Mouse (Mus musculus): ENCODE measurements around the gene Vps13a. TPM values are rescaled to one million over a fixed set of nuclear protein-coding genes. Genes with fewer than 3 reads are reported as not detected.
"Not testable (repeated sequence)": the region's sequence is repeated elsewhere in the genome, so short reads cannot be mapped to it uniquely, and the experiment has no call there.

Gene Vps13a
- polyA plus RNA-seq, 1 experiment from 2014 or later, result 7.9 TPM

DNA sequence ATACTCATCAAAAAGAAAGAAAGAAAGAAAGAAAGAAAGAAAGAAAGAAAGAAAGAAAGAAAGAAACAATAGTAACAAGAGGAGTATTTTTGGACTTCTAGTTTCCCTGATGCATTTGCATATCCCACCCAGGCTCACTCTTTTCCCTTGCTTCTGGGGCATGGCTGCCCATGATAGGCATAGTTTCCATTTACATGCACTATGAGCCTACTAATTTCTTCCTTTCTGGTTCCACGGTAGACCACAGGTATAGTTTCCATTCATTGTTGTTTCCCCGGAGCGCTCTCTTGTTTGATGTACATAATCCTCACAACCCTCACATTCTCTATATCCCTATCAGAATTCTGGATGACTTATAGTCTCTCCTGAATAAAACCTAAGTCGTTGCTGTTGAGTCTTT, 9.2 kb upstream of the Vps13a start:
- 83% methylated on average over 4 of the region's 4 CpGs for WGBS
- Histone ChIP-seq H3K27me3 (0 out of 2 replicates have a peak, but pooled peaks cover 4% of the 10 kb centered on the region), H3K4me3 (replicated peaks) (no peak overlapping the region), H3K36me3 (no peaks in the 10 kb centered on the region), H3K4me1 (replicated peaks) (no peaks in the 10 kb centered on the region), H3K27ac (no peak overlapping the region), H3K9ac (replicated peaks) (no peak overlapping the region), H3K4me2 (no peak overlapping the region), H3K9me3 (peaks cover 9% of the 10 kb centered on the region)
- ATAC-seq (ENCODE audit: insufficient number of reproducible peaks, insufficient read depth, low FRiP score, low TSS enrichment, low read depth), result no peak

- Histone ChIP-seq H3K4me1 (replicated peaks) (peaks cover 1% of the 10 kb centered on the region; the same call in 1 of the 2 replicates), H3K36me3 (no peaks in the 10 kb centered on the region), H3K27me3 (peaks cover 19% of the 10 kb centered on the region), H3K27ac (no peak overlapping the region), H3K4me3 (replicated peaks) (no peak overlapping the region), H3K9ac (replicated peaks) (no peak overlapping the region), H3K4me2 (no peak overlapping the region), H3K9me3 (no peaks in the 10 kb centered on the region)
- WGBS, result 27% methylated on average over 3 of the region's 3 CpGs
- ATAC-seq (ENCODE audit: insufficient number of reproducible peaks, insufficient read depth, low FRiP score, low TSS enrichment, low read depth), result no peak
Measured at GRCm38 (mm10) chr19:16784879-16785278, 4.1 kb upstream of the Vps13a start.

DNA sequence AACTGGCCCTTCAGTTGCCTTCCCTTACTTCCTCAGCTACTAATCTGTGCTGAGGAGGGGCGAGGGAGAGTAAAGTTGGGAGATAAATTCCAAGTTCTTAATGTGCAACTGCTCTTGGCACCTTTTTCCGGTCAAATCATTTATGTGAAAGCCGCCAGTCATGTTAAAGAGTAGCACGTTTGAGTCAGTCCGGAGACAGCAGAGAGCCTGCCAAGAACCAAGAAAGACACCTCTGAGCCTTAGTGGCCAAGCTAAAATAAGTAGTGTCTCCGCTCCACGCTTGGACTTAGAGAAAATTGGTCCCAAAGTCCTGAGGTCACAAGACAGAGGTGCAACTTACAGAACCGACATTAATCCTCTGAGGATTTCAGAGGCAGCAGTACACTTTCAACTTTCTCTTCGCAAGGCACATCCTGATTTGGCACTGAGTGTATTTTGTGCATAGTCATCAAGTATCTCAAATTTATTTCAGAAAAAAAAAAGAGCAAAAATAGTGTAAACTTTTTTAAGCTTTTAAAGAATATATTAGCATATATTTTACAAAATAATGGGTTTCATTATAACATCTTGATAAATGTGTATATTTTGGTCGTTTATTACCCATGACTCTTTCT, 780 bp upstream of the Vps13a start:
- H3K27me3 ChIP-seq, result peaks cover 22% of the 10 kb centered on the region
- H3K9ac ChIP-seq (replicated peaks), result peak overlapping the region; percentile 50; the same call in 1 of the 2 replicates
- H3K36me3 ChIP-seq, result no peaks in the 10 kb centered on the region
- peak overlapping the region; percentile 98 for H3K4me2 ChIP-seq
- H3K9me3 ChIP-seq, result no peaks in the 10 kb centered on the region
- no peak; the same call in 1 of the 2 replicates for ATAC-seq (ENCODE audit: insufficient number of reproducible peaks, insufficient read depth, low FRiP score, low TSS enrichment, low read depth)
- WGBS, result 18% methylated on average over 10 of the region's 10 CpGs
- peak overlapping the region; percentile 69 for H3K4me3 ChIP-seq (replicated peaks)
- H3K27ac ChIP-seq, result no peak overlapping the region
- H3K4me1 ChIP-seq (replicated peaks), result peaks cover 3% of the 10 kb centered on the region; the same call in 1 of the 2 replicates

DNA sequence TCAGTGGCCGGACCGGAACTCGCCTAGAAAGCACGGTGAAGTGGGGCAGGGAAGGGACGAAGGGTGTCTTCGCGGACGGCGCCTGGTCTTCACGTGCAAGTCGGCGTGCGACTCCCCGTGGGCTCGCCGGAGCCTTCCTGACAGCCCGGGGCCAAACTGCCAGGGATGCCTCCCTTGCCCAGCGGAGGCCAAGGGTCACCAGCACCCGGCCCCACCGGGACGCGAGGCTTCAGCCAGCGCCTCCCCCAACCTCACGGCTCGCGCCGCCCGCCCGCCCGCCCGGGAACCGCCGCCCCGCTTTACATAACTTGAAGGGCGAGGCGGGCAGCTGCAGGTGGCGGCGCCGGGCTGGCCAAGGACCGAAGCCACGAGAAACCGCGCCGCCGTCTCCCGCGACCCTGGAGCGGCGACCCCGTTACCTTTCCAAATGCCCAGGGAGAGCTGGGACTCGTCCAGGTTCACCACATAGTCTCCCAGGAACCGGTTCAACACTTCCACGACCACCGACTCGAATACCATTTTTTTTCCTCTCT, 416 bp downstream of the Vps13a start:
- ATAC-seq (ENCODE audit: insufficient number of reproducible peaks, insufficient read depth, low FRiP score, low TSS enrichment, low read depth), result peak; percentile 67
- no peaks in the 10 kb centered on the region for H3K9me3 ChIP-seq
- H3K36me3 ChIP-seq, result no peaks in the 10 kb centered on the region
- H3K9ac ChIP-seq (replicated peaks), result peak overlapping the region; percentile 69
- under 1% methylated on average over 55 of the region's 55 CpGs for WGBS
- H3K27ac ChIP-seq, result no peak overlapping the region
- H3K4me2 ChIP-seq, result peak overlapping the region; percentile 98
- peaks cover 3% of the 10 kb centered on the region; the same call in 1 of the 2 replicates for H3K4me1 ChIP-seq (replicated peaks)
- H3K27me3 ChIP-seq, result peaks cover 22% of the 10 kb centered on the region
- peak overlapping the region; percentile 69 for H3K4me3 ChIP-seq (replicated peaks)

DNA sequence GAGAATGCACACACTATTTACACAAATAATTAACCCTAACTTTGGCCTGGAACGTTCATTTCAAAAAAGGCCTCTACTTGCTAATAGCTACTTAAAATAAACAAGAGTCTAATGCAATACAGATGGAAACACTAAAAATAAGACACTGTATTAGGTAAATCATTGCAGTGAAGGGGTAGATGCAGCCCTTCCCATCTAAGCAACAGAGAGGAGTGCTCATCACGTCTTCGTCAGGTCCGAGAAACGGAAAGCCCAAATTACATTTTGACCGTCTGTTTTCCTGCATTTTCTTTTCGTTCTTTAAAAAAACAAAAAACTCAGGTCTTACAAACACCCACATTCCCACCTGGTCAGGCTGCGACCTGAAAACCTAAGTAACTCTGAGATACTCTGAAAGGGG, 947 bp downstream of the Vps13a start:
- peak overlapping the region; percentile 69 for H3K4me3 ChIP-seq (replicated peaks)
- H3K9ac ChIP-seq (replicated peaks), result peak overlapping the region; percentile 69
- no peak overlapping the region for H3K27ac ChIP-seq
- H3K4me2 ChIP-seq, result peak overlapping the region; percentile 98
- no peaks in the 10 kb centered on the region for H3K9me3 ChIP-seq
- peaks cover 22% of the 10 kb centered on the region for H3K27me3 ChIP-seq
- 7% methylated on average over 8 of the region's 8 CpGs for WGBS
- no peak for ATAC-seq (ENCODE audit: insufficient number of reproducible peaks, insufficient read depth, low FRiP score, low TSS enrichment, low read depth)
- H3K4me1 ChIP-seq (replicated peaks), result peaks cover 3% of the 10 kb centered on the region; the same call in 1 of the 2 replicates
- H3K36me3 ChIP-seq, result no peaks in the 10 kb centered on the region

- H3K27ac ChIP-seq, result no peak overlapping the region
- WGBS, result 71% methylated on average over 5 of the region's 5 CpGs
Measured at GRCm38 (mm10) chr19:16779281-16779680, 1.5 kb downstream of the Vps13a start.

GRCm38 (mm10) chr19:16778578-16778977, 2.2 kb downstream of the Vps13a start:
- 73% methylated on average over 6 of the region's 6 CpGs for WGBS
- Histone ChIP-seq H3K9ac (replicated peaks) (no peak overlapping the region), H3K36me3 (no peaks in the 10 kb centered on the region), H3K4me2 (no peak overlapping the region), H3K4me1 (replicated peaks) (peaks cover 3% of the 10 kb centered on the region; the same call in 1 of the 2 replicates), H3K27ac (no peak overlapping the region), H3K9me3 (no peaks in the 10 kb centered on the region), H3K4me3 (replicated peaks) (no peak overlapping the region), H3K27me3 (peaks cover 22% of the 10 kb centered on the region)
- ATAC-seq (ENCODE audit: insufficient number of reproducible peaks, insufficient read depth, low FRiP score, low TSS enrichment, low read depth), result no peak

More at GRCm38 (mm10) chr19:16779281-16779680, 1.5 kb downstream of the Vps13a start:
- H3K9ac ChIP-seq (replicated peaks), result no peak overlapping the region
- no peak overlapping the region for H3K4me2 ChIP-seq
- peaks cover 3% of the 10 kb centered on the region; the same call in 1 of the 2 replicates for H3K4me1 ChIP-seq (replicated peaks)
- H3K4me3 ChIP-seq (replicated peaks), result no peak overlapping the region
- H3K27me3 ChIP-seq, result peaks cover 22% of the 10 kb centered on the region
- H3K36me3 ChIP-seq, result no peaks in the 10 kb centered on the region
- ATAC-seq (ENCODE audit: insufficient number of reproducible peaks, insufficient read depth, low FRiP score, low TSS enrichment, low read depth), result no peak
- H3K9me3 ChIP-seq, result no peaks in the 10 kb centered on the region

- Histone ChIP-seq H3K27me3 (peaks cover 21% of the 10 kb centered on the region), H3K4me3 (replicated peaks) (no peak overlapping the region), H3K4me1 (replicated peaks) (peaks cover 3% of the 10 kb centered on the region), H3K36me3 (no peaks in the 10 kb centered on the region), H3K9ac (replicated peaks) (no peak overlapping the region), H3K27ac (no peak overlapping the region), H3K4me2 (no peak overlapping the region), H3K9me3 (no peaks in the 10 kb centered on the region)
- WGBS, result 67% methylated on average over 3 of the region's 3 CpGs
- no peak for ATAC-seq (ENCODE audit: insufficient number of reproducible peaks, insufficient read depth, low FRiP score, low TSS enrichment, low read depth)
Measured at GRCm38 (mm10) chr19:16777901-16778300, 2.8 kb downstream of the Vps13a start.

DNA sequence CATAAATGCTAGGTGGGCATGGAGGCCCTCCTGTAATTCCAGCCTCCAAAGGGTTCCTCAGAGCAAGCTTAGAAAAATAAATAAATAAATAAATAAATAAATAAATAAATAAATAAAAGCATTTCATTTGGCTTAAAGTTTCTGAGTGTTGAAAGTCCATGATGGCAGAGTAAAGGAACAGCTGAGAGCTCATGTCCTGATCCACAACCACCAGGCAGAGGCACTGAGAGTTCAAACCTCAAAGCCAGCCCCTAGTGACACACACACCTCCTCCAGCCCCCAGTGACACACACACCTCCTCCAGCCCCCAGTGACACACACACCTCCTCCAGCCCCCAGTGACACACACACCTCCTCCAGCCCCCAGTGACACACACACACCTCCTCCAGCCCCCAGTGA, 3.3 kb downstream of the Vps13a start:
- H3K4me3 ChIP-seq (replicated peaks); H3K9ac ChIP-seq (replicated peaks); H3K4me2 ChIP-seq; ATAC-seq (ENCODE audit: insufficient number of reproducible peaks, insufficient read depth, low FRiP score, low TSS enrichment, low read depth); H3K27ac ChIP-seq; H3K36me3 ChIP-seq; H3K9me3 ChIP-seq; H3K4me1 ChIP-seq (replicated peaks): not testable (repeated sequence)
- H3K27me3 ChIP-seq, result peaks cover 16% of the 10 kb centered on the region

- WGBS, result 69% methylated on average over 11 of the region's 11 CpGs
- H3K9ac ChIP-seq (replicated peaks), result no peak overlapping the region
- no peaks in the 10 kb centered on the region for H3K36me3 ChIP-seq
- no peak for ATAC-seq (ENCODE audit: insufficient number of reproducible peaks, insufficient read depth, low FRiP score, low TSS enrichment, low read depth)
- no peaks in the 10 kb centered on the region; the same call in 1 of the 2 replicates for H3K4me1 ChIP-seq (replicated peaks)
- H3K27ac ChIP-seq, result no peak overlapping the region
- no peak overlapping the region for H3K4me2 ChIP-seq
- no peaks in the 10 kb centered on the region for H3K27me3 ChIP-seq
- no peak overlapping the region for H3K4me3 ChIP-seq (replicated peaks)
- no peaks in the 10 kb centered on the region for H3K9me3 ChIP-seq
Measured at GRCm38 (mm10) chr19:16773237-16774016, 7.3 kb downstream of the Vps13a start.

GRCm38 (mm10) chr19:16767407-16767806, 13.3 kb downstream of the Vps13a start:
- H3K4me2 ChIP-seq, result no peak overlapping the region
- H3K36me3 ChIP-seq, result no peaks in the 10 kb centered on the region
- H3K9me3 ChIP-seq, result no peaks in the 10 kb centered on the region
- no peak overlapping the region for H3K27ac ChIP-seq
- no peaks in the 10 kb centered on the region for H3K27me3 ChIP-seq
- ATAC-seq (ENCODE audit: insufficient number of reproducible peaks, insufficient read depth, low FRiP score, low TSS enrichment, low read depth), result no peak
- no peaks in the 10 kb centered on the region for H3K4me1 ChIP-seq (replicated peaks)
- H3K9ac ChIP-seq (replicated peaks), result no peak overlapping the region
- H3K4me3 ChIP-seq (replicated peaks), result no peak overlapping the region
- 88% methylated on average over 2 of the region's 2 CpGs for WGBS

Data from limb, embryonic 12.5 days (tissue).